Mouse (Mus musculus) stomach, embryonic 14.5 days (tissue): ENCODE measurements around the gene Med16. TPM values are rescaled to one million over a fixed set of nuclear protein-coding genes. Genes with fewer than 3 reads are reported as not detected.
A peak's percentile ranks its signal among the peaks of the same experiment; 100 is the strongest.

Experiments
- ATAC-seq: fragments of 200-750 bp; cut with Nextera tagmentation; 2 replicates; pipeline ENCODE4 v1.8.0; 2017; ENCODE audit warnings: low read depth, moderate TSS enrichment; ENCODE audit not compliant: insufficient number of reproducible peaks, insufficient read depth, low FRiP score
- H3K27ac ChIP-seq: fragments of 300-500 bp; sonication (generic); 2 replicates; pipeline ENCODE4 v1.5.1; 2014; ENCODE audit warnings: mild to moderate bottlenecking, low read length, moderate library complexity, mixed read lengths
- H3K27me3 ChIP-seq: fragments of 300-500 bp; sonication (generic); 2 replicates; pipeline ENCODE4 v1.6.1; 2014; ENCODE audit warnings: low read length, control low read depth, mixed read lengths; ENCODE audit not compliant: control insufficient read depth, insufficient read depth
- H3K36me3 ChIP-seq: fragments of 300-500 bp; sonication (generic); 2 replicates; pipeline ENCODE4 v1.6.1; 2014; ENCODE audit warnings: mild to moderate bottlenecking, control low read depth, low read length, moderate library complexity, mixed read lengths; ENCODE audit not compliant: control insufficient read depth, insufficient read depth
- H3K4me1 ChIP-seq: fragments of 300-500 bp; sonication (generic); 2 replicates; pipeline ENCODE4 v1.6.1; 2014; ENCODE audit warnings: low read length, control low read depth, mixed read lengths; ENCODE audit not compliant: control insufficient read depth, insufficient read depth
- H3K4me2 ChIP-seq: fragments of 300-500 bp; sonication (generic); replicated peaks from 2 replicates; pipeline ENCODE4 v1.6.1; 2014; ENCODE audit warnings: low read depth, low read length, control low read depth
- H3K4me3 ChIP-seq: fragments of 300-500 bp; sonication (generic); 2 replicates; pipeline ENCODE4 v1.5.1; 2014; ENCODE audit warnings: low read depth, low read length, control low read depth
- H3K9ac ChIP-seq: fragments of 300-500 bp; sonication (generic); replicated peaks from 2 replicates; pipeline ENCODE4 v1.6.1; 2014; ENCODE audit warnings: low read depth, mild to moderate bottlenecking, control low read depth, low read length, moderate library complexity, mixed read lengths
- H3K9me3 ChIP-seq: fragments of 300-500 bp; sonication (generic); 2 replicates; pipeline ENCODE4 v1.6.1; 2016; ENCODE audit warnings: low read depth, low read length, control low read depth; ENCODE audit not compliant: control insufficient read depth
- WGBS: fragments of 180-500 bp; shearing (Covaris S2); extraction: QIAGEN DNeasy Blood & Tissue Kit; methylation state at CpG from one replicate; pipeline ENCODE4 v1.1.7; 2014; 5-methylcytosine and 5-hydroxymethylcytosine counted together
- polyA plus RNA-seq: library from polyadenylated mRNA; unstranded; fragments of >200 nt; fragmentation: Nextera tagmentation; extraction: Ambion mirVana; gene quantifications from 2 replicates; pipeline ENCODE4 v1.2.1, GENCODE M21; 2014

Gene Med16
- polyA plus RNA-seq, 1 experiment from 2014 or later: 43.4 TPM

GRCm38 (mm10) chr10:79928907-79929701, 20.4 kb upstream of the Med16 start:
- no peak overlapping the region; the same call in 1 of the 2 replicates for H3K9ac ChIP-seq
- peaks cover 46% of the 10 kb centered on the region for H3K4me1 ChIP-seq
- no peaks in the 10 kb centered on the region for H3K27me3 ChIP-seq
- peak overlapping the region; percentile 83 for H3K4me2 ChIP-seq
- H3K9me3 ChIP-seq: no peaks in the 10 kb centered on the region
- H3K4me3 ChIP-seq: peak overlapping the region; percentile 77
- peak overlapping the region; percentile 48; the same call in 1 of the 2 replicates for H3K27ac ChIP-seq
- no peak for ATAC-seq
- peaks cover 22% of the 10 kb centered on the region for H3K36me3 ChIP-seq
- WGBS: 17% methylated on average over 9 of the region's 9 CpGs

GRCm38 (mm10) chr10:79928030-79928694, 19.4 kb upstream of the Med16 start:
- Histone ChIP-seq H3K4me1 (peaks cover 37% of the 10 kb centered on the region), H3K4me2 (peak overlapping the region; percentile 83), H3K9me3 (no peaks in the 10 kb centered on the region), H3K27me3 (peaks cover 1% of the 10 kb centered on the region; the same call in 1 of the 2 replicates), H3K9ac (peak overlapping the region; percentile 85), H3K27ac (peak overlapping the region; percentile 96), H3K4me3 (peak overlapping the region; percentile 77), H3K36me3 (peaks cover 18% of the 10 kb centered on the region)
- WGBS: under 1% methylated on average over 28 of the region's 29 CpGs
- no peak for ATAC-seq

GRCm38 (mm10) chr10:79927324-79928029, 18.8 kb upstream of the Med16 start:
- peaks cover 30% of the 10 kb centered on the region for H3K4me1 ChIP-seq
- peak overlapping the region; percentile 96 for H3K27ac ChIP-seq
- H3K4me2 ChIP-seq: peak overlapping the region; percentile 83
- peak overlapping the region; percentile 77 for H3K4me3 ChIP-seq
- H3K9ac ChIP-seq: peak overlapping the region; percentile 85
- no peaks in the 10 kb centered on the region for H3K9me3 ChIP-seq
- peaks cover 13% of the 10 kb centered on the region for H3K36me3 ChIP-seq
- ATAC-seq: peak; percentile 24; the same call in 1 of the 2 replicates
- peaks cover 7% of the 10 kb centered on the region; the same call in 1 of the 2 replicates for H3K27me3 ChIP-seq
- under 1% methylated on average over 54 of the region's 54 CpGs for WGBS

- under 1% methylated on average over 63 of the region's 63 CpGs for WGBS
- Histone ChIP-seq H3K4me1 (peaks cover 22% of the 10 kb centered on the region), H3K4me3 (peak within 1 kb of the TSS; percentile 77), H3K9me3 (no peaks in the 10 kb centered on the region), H3K36me3 (peaks cover 9% of the 10 kb centered on the region), H3K9ac (peak within 1 kb of the TSS; percentile 85), H3K27me3 (peaks cover 8% of the 10 kb centered on the region; the same call in 1 of the 2 replicates), H3K27ac (peak within 1 kb of the TSS; percentile 96), H3K4me2 (peak within 1 kb of the TSS; percentile 83)
- peak; percentile 77 for ATAC-seq
Measured at GRCm38 (mm10) chr10:79926491-79927323, 18.0 kb upstream of the Med16 start, which contains the start of gene Arid3a. Gene Arid3a (plus strand): TSS chr10:79927043.

- H3K9me3 ChIP-seq: no peaks in the 10 kb centered on the region
- peaks cover 21% of the 10 kb centered on the region for H3K4me1 ChIP-seq
- ATAC-seq: no peak
- peak overlapping the region; percentile 79 for H3K27ac ChIP-seq
- peak overlapping the region; percentile 85 for H3K9ac ChIP-seq
- H3K36me3 ChIP-seq: peaks cover under 1% of the 10 kb centered on the region
- peak overlapping the region; percentile 77 for H3K4me3 ChIP-seq
- peak overlapping the region; percentile 83 for H3K4me2 ChIP-seq
- H3K27me3 ChIP-seq: peaks cover 14% of the 10 kb centered on the region
- WGBS: 9% methylated on average over 14 of the region's 15 CpGs
Measured at GRCm38 (mm10) chr10:79925785-79926490, 17.2 kb upstream of the Med16 start.

- Histone ChIP-seq H3K9me3 (no peaks in the 10 kb centered on the region), H3K4me3 (no peak overlapping the region), H3K27me3 (peaks cover 22% of the 10 kb centered on the region), H3K4me2 (peak overlapping the region; percentile 83; the same call in 1 of the 2 replicates), H3K9ac (no peak overlapping the region), H3K27ac (peak overlapping the region; percentile 79; the same call in 1 of the 2 replicates), H3K4me1 (peaks cover 28% of the 10 kb centered on the region), H3K36me3 (no peaks in the 10 kb centered on the region)
- 10% methylated on average over 29 of the region's 29 CpGs for WGBS
- ATAC-seq: no peak
Measured at GRCm38 (mm10) chr10:79924998-79925784, 16.5 kb upstream of the Med16 start.

GRCm38 (mm10) chr10:79921572-79921971, 12.8 kb upstream of the Med16 start:
- WGBS: 2% methylated on average over 34 of the region's 34 CpGs
- peak overlapping the region; percentile 42 for H3K4me2 ChIP-seq
- no peak overlapping the region for H3K9ac ChIP-seq
- peaks cover 34% of the 10 kb centered on the region; the same call in 1 of the 2 replicates for H3K4me1 ChIP-seq
- no peaks in the 10 kb centered on the region for H3K9me3 ChIP-seq
- H3K27me3 ChIP-seq: peaks cover 50% of the 10 kb centered on the region
- no peaks in the 10 kb centered on the region for H3K36me3 ChIP-seq
- no peak for ATAC-seq
- H3K4me3 ChIP-seq: peak overlapping the region; percentile 22
- no peak overlapping the region for H3K27ac ChIP-seq
